Mouse (Mus musculus) spleen, adult 2 months (tissue): ENCODE measurements around the gene Nckap5. TPM values are rescaled to one million over a fixed set of nuclear protein-coding genes. Genes with fewer than 3 reads are reported as not detected.

Experiments used
- DNase-seq, 2 experiments: peaks; one replicate each; pipeline versions ENCODE4 v3.0.0 to v3.0.0-alpha.2; 2012 to 2021; ENCODE audit warnings: low spot score in 2 of 2, low read depth in 1 of 2
- H3K27ac ChIP-seq: fragments of 200-500 bp; 2 replicates; pipeline ENCODE4 v1.5.1; 2012; ENCODE audit warnings: low read length, inconsistent platforms; ENCODE audit not compliant: insufficient read depth
- H3K27me3 ChIP-seq: fragments of 200-500 bp; 2 replicates; pipeline ENCODE4 v1.6.1; 2012; ENCODE audit warnings: mild to moderate bottlenecking, moderate library complexity, low read length, inconsistent platforms; ENCODE audit not compliant: control insufficient read depth, insufficient read depth
- H3K36me3 ChIP-seq: fragments of 200-500 bp; 2 replicates; pipeline ENCODE4 v1.6.1; 2012; ENCODE audit warnings: mild to moderate bottlenecking, low read length, inconsistent platforms; ENCODE audit not compliant: control insufficient read depth, insufficient read depth
- H3K4me1 ChIP-seq: fragments of 200-500 bp; 2 replicates; pipeline ENCODE4 v1.6.1; 2011; ENCODE audit warnings: inconsistent platforms; ENCODE audit not compliant: control insufficient read depth, insufficient read depth, insufficient read length
- H3K4me3 ChIP-seq: fragments of 200-500 bp; 2 replicates; pipeline ENCODE4 v1.5.1; 2011; ENCODE audit warnings: mild to moderate bottlenecking, inconsistent platforms; ENCODE audit not compliant: insufficient read depth, insufficient read length; ENCODE audit errors: extremely low read depth
- CTCF ChIP-seq: fragments of 200-500 bp; IDR thresholded peaks from 2 replicates; pipeline ENCODE4 v1.5.1; 2011; ENCODE audit warnings: mild to moderate bottlenecking, inconsistent platforms; ENCODE audit not compliant: insufficient read depth, insufficient read length, insufficient replicate concordance; ENCODE audit errors: extremely low read depth
- POLR2A ChIP-seq: fragments of 200-500 bp; IDR thresholded peaks from 2 replicates; pipeline ENCODE4 v1.6.1; 2011; ENCODE audit warnings: low read depth, low read length, inconsistent platforms
- WGBS: fragments of 180-500 bp; shearing (Covaris S2); methylation state at CpG from one replicate; pipeline ENCODE4 v1.1.7; 2018; 5-methylcytosine and 5-hydroxymethylcytosine counted together
- polyA plus RNA-seq: library from polyadenylated mRNA; depleted of rRNA; stranded (reverse); fragments of >200 nt; gene quantifications from 2 replicates; pipeline ENCODE4 v1.2.3, GENCODE M21; 2012

Nckap5 gene
- polyA plus RNA-seq, 1 experiment = 0.26 TPM

DNA sequence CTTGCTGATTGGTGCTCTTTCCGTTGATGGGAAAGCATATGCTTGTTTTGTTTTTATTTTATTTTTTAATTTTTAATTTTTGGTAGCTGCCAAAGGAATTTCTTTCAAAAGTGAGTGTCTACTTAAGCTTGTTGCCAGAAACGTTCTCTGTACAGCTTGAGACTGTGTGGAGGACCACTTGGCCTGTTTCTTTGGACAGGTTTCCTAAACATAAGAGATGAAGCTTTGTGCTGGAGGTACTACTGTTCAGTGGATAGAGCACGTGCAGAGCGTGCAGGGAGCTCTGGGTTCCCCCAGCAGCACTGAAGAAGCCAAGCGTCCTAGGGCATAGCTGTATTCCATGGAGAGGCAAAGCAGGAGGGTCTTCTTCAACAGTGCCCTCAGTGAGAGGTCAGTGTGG is 620.9 kb downstream of the Nckap5 start:
- TF ChIP-seq POLR2A (no peak), CTCF (no peak)

DNA sequence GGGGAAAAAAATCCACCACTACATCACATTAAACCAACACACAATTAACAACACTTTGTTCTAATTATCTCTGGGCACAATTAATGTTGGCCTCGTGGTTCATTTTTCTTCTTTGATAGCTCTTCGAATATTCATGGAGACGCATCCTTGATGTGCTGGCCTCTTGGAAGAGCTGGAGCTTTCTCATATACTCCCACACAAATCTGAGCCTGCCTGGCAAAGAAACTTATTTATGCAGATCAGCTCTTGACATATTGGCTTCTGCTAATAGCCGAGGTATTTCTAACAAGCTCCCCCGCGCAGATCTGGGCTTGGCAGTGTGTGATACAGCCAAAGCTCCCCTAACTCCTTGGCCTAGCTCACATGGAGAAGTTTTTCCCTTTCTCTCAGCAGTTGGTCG is 621.5 kb downstream of the Nckap5 start:
- H3K36me3 ChIP-seq = no peaks in the 10 kb centered on the region
- no peak overlapping the region for H3K27ac ChIP-seq
- no peaks in the 10 kb centered on the region for H3K27me3 ChIP-seq
- H3K4me3 ChIP-seq = no peak overlapping the region
- DNase-seq = no peak
- WGBS = 93% methylated on average over 7 of the region's 7 CpGs
- H3K4me1 ChIP-seq = no peaks in the 10 kb centered on the region
- TF ChIP-seq POLR2A = no peak
- no peak for TF ChIP-seq CTCF

More for the DNA sequence above, 620.9 kb downstream of the Nckap5 start:
- no peak for DNase-seq
- WGBS = 83% methylated on average over 5 of the region's 5 CpGs
- no peaks in the 10 kb centered on the region for H3K36me3 ChIP-seq
- no peaks in the 10 kb centered on the region for H3K4me1 ChIP-seq
- no peak overlapping the region for H3K4me3 ChIP-seq
- H3K27ac ChIP-seq = no peak overlapping the region
- H3K27me3 ChIP-seq = no peaks in the 10 kb centered on the region

DNA sequence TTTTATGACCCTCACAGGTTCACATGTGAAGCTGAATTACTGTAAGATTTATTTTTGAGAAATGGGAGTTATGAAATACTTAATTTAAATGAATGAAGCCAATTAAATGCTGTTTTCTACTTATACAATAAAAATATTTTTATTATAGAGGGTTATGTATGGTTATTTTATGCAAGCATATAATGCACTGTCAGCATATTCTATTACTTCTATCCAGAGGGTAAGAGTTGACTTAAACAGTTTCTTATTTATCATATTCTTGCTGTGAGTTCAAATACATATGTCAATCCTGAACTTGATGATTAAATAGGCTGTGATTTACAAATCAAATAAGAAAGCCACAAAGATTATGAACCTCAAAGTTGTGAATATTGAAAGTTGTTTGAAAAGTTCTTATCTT is 633.7 kb downstream of the Nckap5 start:
- no peak overlapping the region for H3K27ac ChIP-seq
- H3K36me3 ChIP-seq = no peaks in the 10 kb centered on the region
- no peak for DNase-seq
- H3K4me1 ChIP-seq = no peaks in the 10 kb centered on the region
- TF ChIP-seq POLR2A (no peak), CTCF (no peak)
- no peak overlapping the region; the same call in 1 of the 2 replicates for H3K4me3 ChIP-seq
- no peaks in the 10 kb centered on the region for H3K27me3 ChIP-seq

DNA sequence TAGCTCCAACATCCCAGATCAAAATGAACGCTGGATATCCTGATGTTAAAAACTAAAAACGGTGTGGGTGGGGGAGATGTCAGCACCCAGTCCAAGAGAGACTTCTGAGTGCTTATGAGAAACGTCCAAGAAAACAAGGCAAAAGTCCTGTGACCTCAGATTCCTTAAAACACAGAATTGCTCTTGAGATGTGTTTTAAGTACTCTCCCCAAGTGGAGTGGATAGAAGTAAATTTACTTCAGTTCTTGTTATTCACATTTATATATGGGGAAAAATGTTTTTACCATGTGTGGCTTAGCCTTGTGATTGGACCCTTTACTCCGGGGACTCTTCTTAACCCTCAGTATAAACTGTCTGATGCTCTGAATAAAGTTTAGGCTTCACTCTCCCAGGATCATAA is 640.2 kb downstream of the Nckap5 start:
- WGBS = 84% methylated on average over 4 of the region's 4 CpGs

GRCm38 (mm10) chr1:126183751-126184150 is 646.8 kb downstream of the Nckap5 start:
- Histone ChIP-seq H3K27ac (no peak overlapping the region), H3K4me3 (no peak overlapping the region), H3K27me3 (no peaks in the 10 kb centered on the region), H3K4me1 (no peaks in the 10 kb centered on the region), H3K36me3 (no peaks in the 10 kb centered on the region)
- DNase-seq = no peak
- WGBS = 87% methylated on average over 7 of the region's 7 CpGs
- TF ChIP-seq CTCF (no peak), POLR2A (no peak)

More for the DNA sequence above, 640.2 kb downstream of the Nckap5 start:
- Histone ChIP-seq H3K27me3 (no peaks in the 10 kb centered on the region), H3K4me1 (no peaks in the 10 kb centered on the region), H3K4me3 (no peak overlapping the region), H3K27ac (no peak overlapping the region), H3K36me3 (no peaks in the 10 kb centered on the region)
- no peak for TF ChIP-seq POLR2A
- TF ChIP-seq CTCF = no peak
- no peak for DNase-seq

DNA sequence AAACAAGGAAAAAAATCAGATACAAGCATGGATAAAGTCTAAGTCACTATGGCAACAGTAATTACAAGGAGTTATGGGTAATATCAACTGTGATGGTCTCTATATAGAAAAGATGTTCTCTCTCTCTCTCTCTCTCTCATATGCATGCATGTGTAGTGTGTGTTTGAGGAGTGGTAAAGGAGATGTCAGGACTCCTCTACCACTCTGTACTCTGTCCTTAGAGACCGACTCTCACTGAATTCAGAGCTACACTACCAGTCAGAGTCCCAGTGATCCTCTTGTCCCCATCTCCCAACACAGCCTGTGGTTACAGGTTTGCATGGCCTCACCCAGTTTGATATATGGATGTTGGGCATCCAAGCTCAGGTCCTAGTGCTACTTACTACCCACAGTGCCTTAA is 662.0 kb downstream of the Nckap5 start:
- WGBS = 80% methylated on average over 1 of the region's 1 CpGs

DNA sequence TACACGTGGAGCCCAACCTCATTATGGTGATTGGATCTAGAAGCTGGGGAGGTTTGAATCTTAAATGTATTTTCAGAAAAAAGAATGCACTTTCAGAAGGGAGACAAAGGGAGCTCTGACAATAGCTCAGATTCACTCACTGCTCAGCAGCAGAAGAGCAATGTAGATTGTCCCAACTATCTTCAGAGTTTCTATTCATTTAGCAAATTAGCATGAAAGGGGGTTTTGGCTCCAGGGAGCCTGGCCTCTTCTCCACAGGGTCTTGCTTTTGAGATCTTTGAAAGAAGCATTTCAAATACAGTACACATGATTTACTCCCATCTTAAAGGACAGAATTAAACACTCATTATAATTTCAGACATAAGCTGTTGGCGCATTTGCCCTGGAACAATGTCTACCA is 662.5 kb downstream of the Nckap5 start:
- WGBS = 66% methylated on average over 2 of the region's 2 CpGs
- no peaks in the 10 kb centered on the region for H3K4me1 ChIP-seq
- TF ChIP-seq POLR2A (no peak), CTCF (no peak)
- no peak overlapping the region for H3K27ac ChIP-seq
- no peak for DNase-seq
- no peak overlapping the region for H3K4me3 ChIP-seq
- no peaks in the 10 kb centered on the region for H3K36me3 ChIP-seq
- no peaks in the 10 kb centered on the region for H3K27me3 ChIP-seq

More for the DNA sequence above, 662.0 kb downstream of the Nckap5 start:
- Histone ChIP-seq H3K36me3 (no peaks in the 10 kb centered on the region), H3K4me3 (no peak overlapping the region), H3K27me3 (no peaks in the 10 kb centered on the region), H3K27ac (no peak overlapping the region), H3K4me1 (no peaks in the 10 kb centered on the region)
- no peak for DNase-seq
- TF ChIP-seq POLR2A = no peak
- no peak for TF ChIP-seq CTCF
